Mouse (Mus musculus) liver, embryonic 14 days (tissue): Measurements from ENCODE around the gene Agbl2. TPM values are rescaled to one million over a fixed set of nuclear protein-coding genes. Genes with fewer than 3 reads are reported as not detected.

ENCODE experiments used
- polyA plus RNA-seq: library from polyadenylated mRNA; depleted of rRNA; stranded (reverse); fragments of >200 nt; gene quantifications from 2 replicates; pipeline ENCODE4 v1.2.3, GENCODE M21; 2012; rRNA removed

Agbl2 gene
- 0.03 and 0.05 TPM in 2 replicates for polyA plus RNA-seq

DNA sequence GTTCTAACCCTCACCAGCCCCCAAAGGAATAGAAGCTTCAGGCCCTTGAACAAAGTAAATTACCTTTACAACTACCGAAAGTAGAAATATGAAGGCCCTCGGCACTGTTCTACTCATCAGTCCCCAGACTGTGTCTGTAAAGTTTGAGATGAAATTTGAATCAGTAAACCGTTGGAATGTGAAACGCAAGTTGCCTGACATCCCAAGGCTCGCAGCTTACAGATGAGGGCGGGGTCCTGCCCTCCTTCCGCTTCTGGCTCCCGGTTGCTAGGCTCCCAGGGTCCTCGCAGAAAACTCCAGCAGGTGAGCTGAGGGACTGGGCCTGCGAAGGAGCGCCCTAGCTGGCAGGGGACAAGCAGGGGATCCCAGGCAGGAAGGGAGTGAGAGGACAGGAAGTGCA is at the start of gene Agbl2:
Gene Agbl2 (plus strand): TSS at position 270 of the 400 bp plus-strand sequence.

DNA sequence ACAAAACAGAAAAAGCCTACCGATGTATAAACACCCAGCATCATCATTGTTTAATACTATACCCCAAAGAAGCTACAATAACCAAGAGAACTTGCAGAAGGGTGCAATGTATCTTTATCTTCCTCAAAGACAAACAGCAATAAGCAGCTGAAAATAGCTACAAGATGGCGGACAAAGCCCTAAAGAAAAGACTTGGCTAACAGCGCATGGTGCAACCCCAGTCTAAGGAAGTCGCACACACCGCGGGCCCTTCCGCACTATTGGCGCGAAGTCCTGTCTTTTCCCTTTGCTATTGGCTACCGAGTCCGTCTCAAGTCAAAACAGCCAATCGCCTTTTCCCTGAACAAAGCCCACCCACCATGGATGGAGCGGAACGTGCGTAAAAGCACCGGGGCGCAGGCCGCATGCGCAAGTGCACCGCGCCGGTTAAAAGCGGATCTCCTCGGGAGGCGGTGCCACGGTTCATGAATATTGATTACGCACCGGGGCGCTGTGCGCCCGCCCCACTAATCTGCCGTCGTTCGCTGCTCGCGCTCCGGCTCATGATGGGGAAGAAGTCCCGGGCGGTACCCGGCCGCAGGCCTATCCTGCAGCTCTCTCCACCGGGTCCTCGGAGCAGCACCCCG is 37.4 kb upstream of the Agbl2 start, which contains the start of gene Fnbp4:
Gene Fnbp4 (plus strand): TSS at position 318 of the 626 bp plus-strand sequence.

DNA sequence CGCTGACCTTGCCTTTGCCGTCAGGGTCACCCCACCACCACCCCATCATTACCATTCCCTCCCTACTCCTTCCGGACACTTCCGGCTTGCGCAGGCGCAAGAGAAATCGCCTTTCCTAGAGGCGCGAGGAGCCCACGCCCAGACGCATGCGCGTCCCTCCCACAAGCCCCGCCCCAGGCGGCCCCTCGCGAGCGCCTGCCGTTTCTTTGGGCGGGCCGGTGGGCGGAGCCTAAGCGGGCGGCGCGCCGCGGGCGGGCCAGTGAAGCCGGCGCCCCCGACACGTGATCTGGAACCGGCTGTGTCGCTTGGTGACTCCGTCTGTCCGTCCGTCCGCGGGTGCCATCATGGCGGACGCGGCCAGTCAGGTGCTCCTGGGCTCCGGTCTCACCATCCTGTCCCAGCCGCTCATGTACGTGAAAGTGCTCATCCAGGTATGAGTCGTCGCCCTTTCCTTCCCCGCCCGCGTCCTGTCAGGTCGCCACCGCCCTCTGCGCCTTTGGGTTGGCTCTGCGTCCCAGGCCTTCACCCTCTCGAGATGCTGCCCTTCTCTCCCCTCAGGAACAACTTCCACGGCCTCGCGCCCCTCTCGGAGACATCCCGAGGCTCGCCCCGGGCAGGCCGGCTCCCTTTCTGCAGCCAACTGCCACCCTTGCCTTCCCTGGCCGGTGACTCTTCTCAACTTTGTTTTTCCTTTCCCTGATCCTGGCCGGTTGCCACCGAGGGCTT is 64.6 kb downstream of the Agbl2 start, which contains the start of gene Mtch2:
Gene Mtch2 (plus strand): TSS at position 201 of the 726 bp plus-strand sequence.

Other genes starting within 250 kb of the Agbl2 start
- 2.4 and 3.1 TPM in 2 replicates for gene Ptprj, start 202.1 kb upstream of the Agbl2 start, polyA plus RNA-seq
- 17.9 and 23.0 TPM in 2 replicates for gene Nup160, start 105.5 kb upstream of the Agbl2 start, polyA plus RNA-seq
- 26.6 and 30.6 TPM in 2 replicates for gene Fnbp4, start 37.4 kb upstream of the Agbl2 start, polyA plus RNA-seq
- gene Mtch2, start 64.4 kb downstream of the Agbl2 start, polyA plus RNA-seq = 51.7 and 60.8 TPM in 2 replicates
- 1.4 and 1.5 TPM in 2 replicates for gene C1qtnf4, start 103.1 kb downstream of the Agbl2 start, polyA plus RNA-seq
- gene Kbtbd4, start 122.0 kb downstream of the Agbl2 start, polyA plus RNA-seq = 8.2 and 9.9 TPM in 2 replicates
- 77.1 and 89.1 TPM in 2 replicates for gene Ndufs3, start 122.1 kb downstream of the Agbl2 start, polyA plus RNA-seq
- gene Celf1, start 157.7 kb downstream of the Agbl2 start, polyA plus RNA-seq = 37.1 and 43.9 TPM in 2 replicates